Mouse (Mus musculus): ENCODE measurements around the gene Nudt19. TPM values are rescaled to one million over a fixed set of nuclear protein-coding genes. Genes with fewer than 3 reads are reported as not detected.
A peak's percentile ranks its signal among the peaks of the same experiment; 100 is the strongest.

Gene Nudt19
- total RNA-seq (2021), result 10 to 100 TPM; 66.8 to 67.4 TPM
- long read RNA-seq, experiment 1, transcript Nudt19-201 (3 exons, 2,298 nt), result major isoform, 172 of 178 reads
- long read RNA-seq, experiment 1, partial matches to known transcripts, result 0 of 178 reads
- long read RNA-seq, experiment 1, other reads (novel, unspliced or antisense), result 2 of 178 reads
- long read RNA-seq, experiment 2, transcript Nudt19-201 (3 exons, 2,298 nt), result major isoform, 128 of 139 reads
- long read RNA-seq, experiment 2, transcript Nudt19-203 (3 exons, 733 nt), result minor isoform, 6 of 139 reads
- long read RNA-seq, experiment 2, partial matches to known transcripts, result 0 of 139 reads
- long read RNA-seq, experiment 2, other reads (novel, unspliced or antisense), result 5 of 139 reads

- no peak for DNase-seq (ENCODE audit: low spot score in 2 of 2)
- intact Hi-C loops (cut with DNase I), result no loop called here
Observed at GRCm38 (mm10) chr7:35556205-35556603, at the start of gene Nudt19. Gene Nudt19 (minus strand): TSS chr7:35556304.

- intact Hi-C loops (cut with DNase I), result no loop called here
- DNase-seq (ENCODE audit: low spot score in 2 of 2), result no peak
Observed at GRCm38 (mm10) chr7:35602766-35603165, 46.7 kb upstream of the Nudt19 start.

- DNase-seq (ENCODE audit: low spot score in 2 of 2), result no peak
- intact Hi-C loops (cut with DNase I), result no loop called here
Observed at GRCm38 (mm10) chr7:35601106-35601505, 45.0 kb upstream of the Nudt19 start.

- intact Hi-C loops (cut with DNase I), result no loop called here
Observed at GRCm38 (mm10) chr7:35600031-35600430, 43.9 kb upstream of the Nudt19 start.

GRCm38 (mm10) chr7:35599492-35599891 is 43.4 kb upstream of the Nudt19 start:
- intact Hi-C loops (cut with DNase I), result no loop called here
- peak in 1 of 2 experiments; percentile 51 for DNase-seq (ENCODE audit: low spot score in 2 of 2)

More at GRCm38 (mm10) chr7:35600031-35600430, 43.9 kb upstream of the Nudt19 start:
- DNase-seq (ENCODE audit: low spot score in 2 of 2), result no peak

GRCm38 (mm10) chr7:35594311-35594710 is 38.2 kb upstream of the Nudt19 start:
- intact Hi-C loops (cut with DNase I), result no loop called here
- DNase-seq (ENCODE audit: low spot score in 2 of 2), result no peak

GRCm38 (mm10) chr7:35590731-35591191 is 34.7 kb upstream of the Nudt19 start:
- peak; percentile 28 to 62 for DNase-seq (ENCODE audit: low spot score in 2 of 2)
- intact Hi-C loops (cut with DNase I), result no loop called here

GRCm38 (mm10) chr7:35589485-35589884 is 33.4 kb upstream of the Nudt19 start:
- DNase-seq (ENCODE audit: low spot score in 2 of 2), result no peak
- intact Hi-C loops (cut with DNase I), result no loop called here

- intact Hi-C loops (cut with DNase I), result no loop called here
- DNase-seq (ENCODE audit: low spot score in 2 of 2), result no peak
Observed at GRCm38 (mm10) chr7:35588680-35589428, 32.8 kb upstream of the Nudt19 start.

GRCm38 (mm10) chr7:35587728-35588127 is 31.6 kb upstream of the Nudt19 start:
- DNase-seq (ENCODE audit: low spot score in 2 of 2), result no peak
- intact Hi-C loops (cut with DNase I), result no loop called here

GRCm38 (mm10) chr7:35586906-35587445 is 30.9 kb upstream of the Nudt19 start:
- intact Hi-C loops (cut with DNase I), result no loop called here
- DNase-seq (ENCODE audit: low spot score in 2 of 2), result no peak

- intact Hi-C loops (cut with DNase I), result no loop called here
Observed at GRCm38 (mm10) chr7:35586055-35586905, 30.2 kb upstream of the Nudt19 start, which contains the start of gene Ankrd27. Gene Ankrd27 (plus strand): TSS chr7:35586244.

GRCm38 (mm10) chr7:35585191-35586054 is 29.3 kb upstream of the Nudt19 start, which contains the start of gene Rgs9bp:
Gene Rgs9bp (minus strand): TSS chr7:35585582.
- DNase-seq (ENCODE audit: low spot score in 2 of 2), result no peak

More at GRCm38 (mm10) chr7:35586055-35586905, 30.2 kb upstream of the Nudt19 start, which contains the start of gene Ankrd27:
- DNase-seq (ENCODE audit: low spot score in 2 of 2), result peak; percentile 96 to 97

GRCm38 (mm10) chr7:35584786-35585190 is 28.7 kb upstream of the Nudt19 start:
- DNase-seq (ENCODE audit: low spot score in 2 of 2), result no peak
- intact Hi-C loops (cut with DNase I), result no loop called here

More at GRCm38 (mm10) chr7:35585191-35586054, 29.3 kb upstream of the Nudt19 start, which contains the start of gene Rgs9bp:
- intact Hi-C loops (cut with DNase I), result no loop called here

GRCm38 (mm10) chr7:35584068-35584785 is 28.1 kb upstream of the Nudt19 start:
- intact Hi-C loops (cut with DNase I), result no loop called here
- no peak for DNase-seq (ENCODE audit: low spot score in 2 of 2)

GRCm38 (mm10) chr7:35583476-35584025 is 27.4 kb upstream of the Nudt19 start:
- intact Hi-C loops (cut with DNase I), result no loop called here
- DNase-seq (ENCODE audit: low spot score in 2 of 2), result no peak

GRCm38 (mm10) chr7:35582719-35583118 is 26.6 kb upstream of the Nudt19 start:
- intact Hi-C loops (cut with DNase I), result no loop called here
- no peak for DNase-seq (ENCODE audit: low spot score in 2 of 2)
